Mouse (Mus musculus): ENCODE results near the gene Sphk2. TPM values are rescaled to one million over a fixed set of nuclear protein-coding genes. Genes with fewer than 3 reads are reported as not detected.
A peak's percentile ranks its signal among the peaks of the same experiment; 100 is the strongest.

Gene Sphk2
- polyA plus RNA-seq, 1 experiment from 2014 or later = 16.3 TPM

- no peaks in the 10 kb centered on the region for H3K4me1 ChIP-seq (ENCODE audit: control insufficient read depth, insufficient read depth, low read length)
- H3K27me3 ChIP-seq (replicated peaks; ENCODE audit: control insufficient read depth, insufficient read depth, low read length) = no peaks in the 10 kb centered on the region
- no peak overlapping the region for H3K9ac ChIP-seq (ENCODE audit: low read length)
- no peak for ATAC-seq
- no peak overlapping the region for H3K4me2 ChIP-seq (ENCODE audit: low read length)
- WGBS = 89% methylated on average over 7 of the region's 7 CpGs
- DNase-seq (ENCODE audit: low spot score) = no peak
- H3K27ac ChIP-seq (ENCODE audit: low read depth, low read length) = no peak overlapping the region
- H3K36me3 ChIP-seq (ENCODE audit: control insufficient read depth, insufficient read depth, low read length) = no peaks in the 10 kb centered on the region
- no peak overlapping the region for H3K4me3 ChIP-seq (ENCODE audit: low read depth, low read length)
- no peaks in the 10 kb centered on the region for H3K9me3 ChIP-seq (replicated peaks; ENCODE audit: control insufficient read depth, low read length)
These were observed 30.3 kb upstream of the Sphk2 start for GRCm38 (mm10) chr7:45748110-45748509.

GRCm38 (mm10) chr7:45747450-45747849 is 29.6 kb upstream of the Sphk2 start:
- no peak overlapping the region for H3K9ac ChIP-seq (ENCODE audit: low read length)
- H3K4me1 ChIP-seq (ENCODE audit: control insufficient read depth, insufficient read depth, low read length) = no peaks in the 10 kb centered on the region
- H3K27ac ChIP-seq (ENCODE audit: low read depth, low read length) = no peak overlapping the region
- DNase-seq (ENCODE audit: low spot score) (no peak), ATAC-seq (no peak)
- H3K4me2 ChIP-seq (ENCODE audit: low read length) = no peak overlapping the region
- no peaks in the 10 kb centered on the region for H3K36me3 ChIP-seq (ENCODE audit: control insufficient read depth, insufficient read depth, low read length)
- no peaks in the 10 kb centered on the region for H3K9me3 ChIP-seq (replicated peaks; ENCODE audit: control insufficient read depth, low read length)
- no peaks in the 10 kb centered on the region for H3K27me3 ChIP-seq (replicated peaks; ENCODE audit: control insufficient read depth, insufficient read depth, low read length)
- no peak overlapping the region for H3K4me3 ChIP-seq (ENCODE audit: low read depth, low read length)
- 82% methylated on average over 5 of the region's 5 CpGs for WGBS

DNA sequence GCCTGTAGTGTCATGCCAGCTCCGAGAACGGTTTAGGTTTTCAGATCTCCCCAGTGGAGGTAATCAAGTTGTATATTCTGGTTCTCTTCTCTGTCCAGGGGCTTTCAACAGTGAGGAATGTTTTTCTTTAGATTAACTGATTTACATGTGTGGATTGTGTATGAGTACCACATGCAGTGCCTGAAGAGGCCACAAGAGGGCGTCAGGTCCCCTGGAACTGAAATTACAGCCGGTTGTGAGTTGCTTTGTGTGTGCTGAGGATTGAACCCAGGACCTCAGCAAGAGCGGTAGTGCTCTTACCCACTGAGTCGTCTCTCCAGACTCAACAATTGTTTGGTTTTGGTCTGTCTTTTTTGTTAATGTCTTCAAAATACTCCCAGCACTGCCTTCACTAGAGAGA is 28.7 kb upstream of the Sphk2 start:
- Histone ChIP-seq H3K9ac (ENCODE audit: low read length) (no peak overlapping the region), H3K36me3 (ENCODE audit: control insufficient read depth, insufficient read depth, low read length) (no peaks in the 10 kb centered on the region), H3K9me3 (replicated peaks; ENCODE audit: control insufficient read depth, low read length) (no peaks in the 10 kb centered on the region), H3K27ac (ENCODE audit: low read depth, low read length) (no peak overlapping the region), H3K27me3 (replicated peaks; ENCODE audit: control insufficient read depth, insufficient read depth, low read length) (no peaks in the 10 kb centered on the region), H3K4me2 (ENCODE audit: low read length) (no peak overlapping the region), H3K4me1 (ENCODE audit: control insufficient read depth, insufficient read depth, low read length) (no peaks in the 10 kb centered on the region), H3K4me3 (ENCODE audit: low read depth, low read length) (no peak overlapping the region)
- WGBS = 66% methylated on average over 6 of the region's 6 CpGs
- no peak for ATAC-seq
- DNase-seq (ENCODE audit: low spot score) = no peak

GRCm38 (mm10) chr7:45744387-45744786 is 26.6 kb upstream of the Sphk2 start:
- no peak overlapping the region for H3K9ac ChIP-seq (ENCODE audit: low read length)
- DNase-seq (ENCODE audit: low spot score) = peak; percentile 44
- H3K36me3 ChIP-seq (ENCODE audit: control insufficient read depth, insufficient read depth, low read length) = no peaks in the 10 kb centered on the region
- 31% methylated on average over 2 of the region's 2 CpGs for WGBS
- no peak overlapping the region for H3K4me3 ChIP-seq (ENCODE audit: low read depth, low read length)
- H3K4me1 ChIP-seq (ENCODE audit: control insufficient read depth, insufficient read depth, low read length) = no peaks in the 10 kb centered on the region
- no peaks in the 10 kb centered on the region for H3K9me3 ChIP-seq (replicated peaks; ENCODE audit: control insufficient read depth, low read length)
- H3K27me3 ChIP-seq (replicated peaks; ENCODE audit: control insufficient read depth, insufficient read depth, low read length) = no peaks in the 10 kb centered on the region
- H3K4me2 ChIP-seq (ENCODE audit: low read length) = no peak overlapping the region
- no peak for ATAC-seq
- no peak overlapping the region for H3K27ac ChIP-seq (ENCODE audit: low read depth, low read length)

DNA sequence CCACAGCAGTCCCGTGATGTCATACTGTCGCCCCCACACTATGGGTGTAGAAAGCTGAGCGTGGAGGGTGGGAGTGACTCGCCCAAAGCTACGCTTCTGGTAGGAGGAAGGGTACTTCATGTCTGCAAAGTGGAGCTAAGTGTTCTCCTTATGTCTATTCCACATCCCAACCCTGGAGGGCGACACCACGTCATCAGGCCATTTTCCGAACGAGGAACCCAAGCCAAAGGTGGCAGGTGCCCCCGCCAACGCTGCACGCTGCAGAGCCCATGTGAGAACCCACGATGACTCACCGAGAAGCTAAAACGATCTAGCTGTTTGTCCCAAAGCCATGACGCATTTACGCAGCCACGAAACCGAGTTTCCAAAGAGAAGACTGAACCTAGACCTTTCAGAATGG is 24.5 kb upstream of the Sphk2 start:
- WGBS = 37% methylated on average over 19 of the region's 19 CpGs
- Histone ChIP-seq H3K36me3 (ENCODE audit: control insufficient read depth, insufficient read depth, low read length) (no peaks in the 10 kb centered on the region), H3K4me1 (ENCODE audit: control insufficient read depth, insufficient read depth, low read length) (no peaks in the 10 kb centered on the region), H3K27ac (ENCODE audit: low read depth, low read length) (no peak overlapping the region), H3K4me3 (ENCODE audit: low read depth, low read length) (no peak overlapping the region), H3K4me2 (ENCODE audit: low read length) (no peak overlapping the region), H3K9ac (ENCODE audit: low read length) (no peak overlapping the region), H3K27me3 (replicated peaks; ENCODE audit: control insufficient read depth, insufficient read depth, low read length) (no peaks in the 10 kb centered on the region), H3K9me3 (replicated peaks; ENCODE audit: control insufficient read depth, low read length) (no peaks in the 10 kb centered on the region)
- ATAC-seq (no peak), DNase-seq (ENCODE audit: low spot score) (no peak)

DNA sequence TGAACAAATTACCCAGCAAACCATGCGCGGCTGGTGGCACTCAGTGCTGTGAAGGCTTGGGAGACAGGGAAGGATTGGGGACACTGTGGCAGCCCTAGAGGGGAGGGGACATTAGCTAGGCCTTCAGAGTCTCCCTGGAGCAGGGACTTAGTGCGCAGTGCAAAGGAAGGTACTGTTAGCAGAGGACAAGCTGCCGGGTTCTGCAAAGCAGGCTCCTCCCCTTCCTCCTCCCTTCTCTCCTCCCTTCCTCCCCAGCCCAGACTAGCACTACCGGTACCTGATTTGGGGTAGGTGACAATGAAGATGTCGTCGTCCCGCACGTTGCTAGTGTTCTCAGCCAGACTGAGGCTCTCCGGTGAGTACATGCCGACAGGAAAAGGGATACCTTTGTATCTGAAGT is 24.0 kb upstream of the Sphk2 start:
- no peak overlapping the region for H3K9ac ChIP-seq (ENCODE audit: low read length)
- no peak for ATAC-seq
- WGBS = 36% methylated on average over 11 of the region's 11 CpGs

GRCm38 (mm10) chr7:45741308-45741707 is 23.5 kb upstream of the Sphk2 start:
- no peaks in the 10 kb centered on the region for H3K9me3 ChIP-seq (replicated peaks; ENCODE audit: control insufficient read depth, low read length)
- no peak overlapping the region for H3K27ac ChIP-seq (ENCODE audit: low read depth, low read length)
- H3K36me3 ChIP-seq (ENCODE audit: control insufficient read depth, insufficient read depth, low read length) = no peaks in the 10 kb centered on the region
- H3K4me1 ChIP-seq (ENCODE audit: control insufficient read depth, insufficient read depth, low read length) = no peaks in the 10 kb centered on the region
- 85% methylated on average over 12 of the region's 12 CpGs for WGBS
- no peak overlapping the region for H3K4me3 ChIP-seq (ENCODE audit: low read depth, low read length)
- H3K4me2 ChIP-seq (ENCODE audit: low read length) = no peak overlapping the region
- no peaks in the 10 kb centered on the region for H3K27me3 ChIP-seq (replicated peaks; ENCODE audit: control insufficient read depth, insufficient read depth, low read length)
- DNase-seq (ENCODE audit: low spot score) (no peak), ATAC-seq (no peak)
- no peak overlapping the region for H3K9ac ChIP-seq (ENCODE audit: low read length)

More for the DNA sequence above, 24.0 kb upstream of the Sphk2 start:
- H3K27ac ChIP-seq (ENCODE audit: low read depth, low read length) = no peak overlapping the region
- no peaks in the 10 kb centered on the region for H3K9me3 ChIP-seq (replicated peaks; ENCODE audit: control insufficient read depth, low read length)
- no peaks in the 10 kb centered on the region for H3K36me3 ChIP-seq (ENCODE audit: control insufficient read depth, insufficient read depth, low read length)
- H3K4me2 ChIP-seq (ENCODE audit: low read length) = no peak overlapping the region
- H3K4me1 ChIP-seq (ENCODE audit: control insufficient read depth, insufficient read depth, low read length) = no peaks in the 10 kb centered on the region
- H3K4me3 ChIP-seq (ENCODE audit: low read depth, low read length) = no peak overlapping the region
- no peak for DNase-seq (ENCODE audit: low spot score)
- no peaks in the 10 kb centered on the region for H3K27me3 ChIP-seq (replicated peaks; ENCODE audit: control insufficient read depth, insufficient read depth, low read length)

- H3K4me2 ChIP-seq (ENCODE audit: low read length) = no peak overlapping the region
- 69% methylated on average over 10 of the region's 10 CpGs for WGBS
- no peak for ATAC-seq
- no peaks in the 10 kb centered on the region for H3K9me3 ChIP-seq (replicated peaks; ENCODE audit: control insufficient read depth, low read length)
- H3K27me3 ChIP-seq (replicated peaks; ENCODE audit: control insufficient read depth, insufficient read depth, low read length) = no peaks in the 10 kb centered on the region
- no peak overlapping the region for H3K27ac ChIP-seq (ENCODE audit: low read depth, low read length)
- H3K4me1 ChIP-seq (ENCODE audit: control insufficient read depth, insufficient read depth, low read length) = no peaks in the 10 kb centered on the region
- no peak for DNase-seq (ENCODE audit: low spot score)
- no peak overlapping the region for H3K9ac ChIP-seq (ENCODE audit: low read length)
- no peak overlapping the region for H3K4me3 ChIP-seq (ENCODE audit: low read depth, low read length)
- no peaks in the 10 kb centered on the region for H3K36me3 ChIP-seq (ENCODE audit: control insufficient read depth, insufficient read depth, low read length)
These were observed 22.0 kb upstream of the Sphk2 start for GRCm38 (mm10) chr7:45739820-45740219.

- H3K27me3 ChIP-seq (replicated peaks; ENCODE audit: control insufficient read depth, insufficient read depth, low read length) = no peaks in the 10 kb centered on the region
- H3K9ac ChIP-seq (ENCODE audit: low read length) = no peak overlapping the region
- DNase-seq (ENCODE audit: low spot score) (peak; percentile 94), ATAC-seq (peak; percentile 92)
- H3K9me3 ChIP-seq (replicated peaks; ENCODE audit: control insufficient read depth, low read length) = no peaks in the 10 kb centered on the region
- no peak overlapping the region for H3K4me2 ChIP-seq (ENCODE audit: low read length)
- no peaks in the 10 kb centered on the region for H3K36me3 ChIP-seq (ENCODE audit: control insufficient read depth, insufficient read depth, low read length)
- no peak overlapping the region for H3K4me3 ChIP-seq (ENCODE audit: low read depth, low read length)
- H3K27ac ChIP-seq (ENCODE audit: low read depth, low read length) = no peak overlapping the region
- 7% methylated on average over 9 of the region's 9 CpGs for WGBS
- H3K4me1 ChIP-seq (ENCODE audit: control insufficient read depth, insufficient read depth, low read length) = no peaks in the 10 kb centered on the region
These were observed 21.5 kb upstream of the Sphk2 start for GRCm38 (mm10) chr7:45739162-45739763.
